Mouse (Mus musculus) heart, embryonic 14.5 days (tissue): ENCODE results near the gene Saa4. TPM values are rescaled to one million over a fixed set of nuclear protein-coding genes. Genes with fewer than 3 reads are reported as not detected.

ENCODE experiments used
- ATAC-seq: fragments of 200-750 bp; cut with Nextera tagmentation; 2 replicates; pipeline ENCODE4 v1.8.0; 2017; ENCODE audit warnings: low read depth, moderate TSS enrichment; ENCODE audit not compliant: insufficient number of reproducible peaks, insufficient read depth, low FRiP score
- H3K27ac ChIP-seq, 2 experiments: fragments of 200-500 bp in 1 of 2; fragments of 300-500 bp in 1 of 2; sonication (generic) in 1 of 2; replicated peaks in 1 of 2; 2 replicates each; pipeline ENCODE4 v1.5.1; 2012 to 2014; ENCODE audit warnings: low read depth in 2 of 2, low read length in 2 of 2, control low read depth in 1 of 2, mild to moderate bottlenecking in 1 of 2, mixed read lengths in 1 of 2; ENCODE audit not compliant: control insufficient read depth in 1 of 2, insufficient read depth in 1 of 2
- H3K27me3 ChIP-seq: fragments of 300-500 bp; sonication (generic); 2 replicates; pipeline ENCODE4 v1.6.1; 2014; ENCODE audit warnings: mild to moderate bottlenecking, low read length, control low read depth; ENCODE audit not compliant: control insufficient read depth, insufficient read depth
- H3K36me3 ChIP-seq: fragments of 300-500 bp; sonication (generic); 2 replicates; pipeline ENCODE4 v1.6.1; 2014; ENCODE audit warnings: mild to moderate bottlenecking, control low read depth, low read length, mixed read lengths; ENCODE audit not compliant: control insufficient read depth, insufficient read depth
- H3K4me1 ChIP-seq, 2 experiments: fragments of 200-500 bp in 1 of 2; fragments of 300-500 bp in 1 of 2; sonication (generic) in 1 of 2; 2 replicates each; pipeline ENCODE4 v1.6.1; 2012 to 2014; ENCODE audit warnings: low read length in 2 of 2, control low read depth in 1 of 2, mixed read lengths in 1 of 2; ENCODE audit not compliant: control insufficient read depth in 2 of 2, insufficient read depth in 2 of 2
- H3K4me2 ChIP-seq: fragments of 300-500 bp; sonication (generic); 2 replicates; pipeline ENCODE4 v1.6.1; 2014; ENCODE audit warnings: mild to moderate bottlenecking, low read length
- H3K4me3 ChIP-seq, 2 experiments: fragments of 200-500 bp in 1 of 2; fragments of 300-500 bp in 1 of 2; sonication (generic) in 1 of 2; 2 replicates each; pipeline ENCODE4 v1.5.1; 2012 to 2014; ENCODE audit warnings: low read length in 2 of 2, mild to moderate bottlenecking in 2 of 2, control low read depth in 1 of 2, low read depth in 1 of 2, moderate library complexity in 1 of 2; ENCODE audit not compliant: control insufficient read depth in 1 of 2, insufficient read depth in 1 of 2
- H3K9ac ChIP-seq: fragments of 300-500 bp; sonication (generic); 2 replicates; pipeline ENCODE4 v1.6.1; 2014; ENCODE audit warnings: mild to moderate bottlenecking, low read length
- H3K9me3 ChIP-seq: fragments of 300-500 bp; sonication (generic); 2 replicates; pipeline ENCODE4 v1.6.1; 2016; ENCODE audit warnings: low read length, control low read depth; ENCODE audit not compliant: control insufficient read depth
- WGBS: fragments of 180-500 bp; shearing (Covaris S2); extraction: QIAGEN DNeasy Blood & Tissue Kit; methylation state at CpG from one replicate; pipeline ENCODE4 v1.1.7; 2014; 5-methylcytosine and 5-hydroxymethylcytosine counted together
- polyA plus RNA-seq: library from polyadenylated mRNA; unstranded; fragments of >200 nt; fragmentation: Nextera tagmentation; extraction: Ambion mirVana; gene quantifications from 2 replicates; pipeline ENCODE4 v1.2.1, GENCODE M21; 2014

Saa4 gene
- polyA plus RNA-seq, result not detected in 2 replicates

GRCm38 (mm10) chr7:46732458-46732857 lies at the start of gene Saa4:
Gene Saa4, minus strand, starts transcription at chr7:46732603.
- no peak within 1 kb of the TSS for H3K4me2 ChIP-seq
- H3K9ac ChIP-seq, result no peak within 1 kb of the TSS
- ATAC-seq, result no peak
- 83% methylated on average over 4 of the region's 4 CpGs for WGBS
- H3K4me1 ChIP-seq, result no peaks in the 10 kb centered on the region
- H3K9me3 ChIP-seq, result no peaks in the 10 kb centered on the region
- no peak within 1 kb of the TSS for H3K4me3 ChIP-seq
- no peak within 1 kb of the TSS for H3K27ac ChIP-seq
- no peaks in the 10 kb centered on the region for H3K36me3 ChIP-seq
- H3K27me3 ChIP-seq, result no peaks in the 10 kb centered on the region

- Histone ChIP-seq H3K27ac (no peak overlapping the region), H3K9me3 (no peaks in the 10 kb centered on the region), H3K4me1 (no peaks in the 10 kb centered on the region), H3K4me2 (no peak overlapping the region), H3K27me3 (no peaks in the 10 kb centered on the region), H3K4me3 (no peak overlapping the region), H3K9ac (no peak overlapping the region), H3K36me3 (peaks cover 92% of the 10 kb centered on the region)
- ATAC-seq, result no peak
- 57% methylated on average over 4 of the region's 4 CpGs for WGBS
These were observed 38.3 kb upstream of the Saa4 start for GRCm38 (mm10) chr7:46770706-46771105.

GRCm38 (mm10) chr7:46768451-46768850 lies 36.0 kb upstream of the Saa4 start:
- no peak overlapping the region for H3K27ac ChIP-seq
- H3K4me1 ChIP-seq, result no peaks in the 10 kb centered on the region
- 81% methylated on average over 7 of the region's 7 CpGs for WGBS
- H3K27me3 ChIP-seq, result no peaks in the 10 kb centered on the region
- no peak overlapping the region for H3K4me2 ChIP-seq
- H3K4me3 ChIP-seq, result no peak overlapping the region
- H3K9ac ChIP-seq, result no peak overlapping the region
- no peak for ATAC-seq
- H3K36me3 ChIP-seq, result peaks cover 90% of the 10 kb centered on the region
- no peaks in the 10 kb centered on the region for H3K9me3 ChIP-seq

GRCm38 (mm10) chr7:46767371-46767770 lies 35.0 kb upstream of the Saa4 start:
- no peak for ATAC-seq
- no peak overlapping the region for H3K9ac ChIP-seq
- no peaks in the 10 kb centered on the region for H3K27me3 ChIP-seq
- H3K36me3 ChIP-seq, result peaks cover 90% of the 10 kb centered on the region
- no peak overlapping the region for H3K4me3 ChIP-seq
- no peaks in the 10 kb centered on the region for H3K9me3 ChIP-seq
- H3K27ac ChIP-seq, result no peak overlapping the region
- no peak overlapping the region for H3K4me2 ChIP-seq
- H3K4me1 ChIP-seq, result no peaks in the 10 kb centered on the region

- no peak for ATAC-seq
- H3K4me3 ChIP-seq, result no peak overlapping the region
- H3K36me3 ChIP-seq, result peaks cover 96% of the 10 kb centered on the region
- H3K4me2 ChIP-seq, result no peak overlapping the region
- H3K4me1 ChIP-seq, result no peaks in the 10 kb centered on the region
- H3K9me3 ChIP-seq, result no peaks in the 10 kb centered on the region
- no peak overlapping the region for H3K27ac ChIP-seq
- no peaks in the 10 kb centered on the region for H3K27me3 ChIP-seq
- 90% methylated on average over 8 of the region's 8 CpGs for WGBS
- H3K9ac ChIP-seq, result no peak overlapping the region
These were observed 32.3 kb upstream of the Saa4 start for GRCm38 (mm10) chr7:46764672-46765071.

GRCm38 (mm10) chr7:46762601-46763000 lies 30.2 kb upstream of the Saa4 start:
- no peaks in the 10 kb centered on the region for H3K4me1 ChIP-seq
- H3K4me2 ChIP-seq, result no peak overlapping the region
- H3K4me3 ChIP-seq, result no peak overlapping the region
- no peak overlapping the region for H3K27ac ChIP-seq
- no peak overlapping the region for H3K9ac ChIP-seq
- ATAC-seq, result no peak
- H3K36me3 ChIP-seq, result peaks cover 85% of the 10 kb centered on the region
- no peaks in the 10 kb centered on the region for H3K9me3 ChIP-seq
- H3K27me3 ChIP-seq, result no peaks in the 10 kb centered on the region
- 96% methylated on average over 5 of the region's 5 CpGs for WGBS

GRCm38 (mm10) chr7:46761049-46761795 lies 28.8 kb upstream of the Saa4 start:
- H3K27ac ChIP-seq, result no peak overlapping the region
- H3K4me2 ChIP-seq, result no peak overlapping the region
- no peak overlapping the region for H3K9ac ChIP-seq
- no peaks in the 10 kb centered on the region for H3K9me3 ChIP-seq
- no peaks in the 10 kb centered on the region for H3K4me1 ChIP-seq
- WGBS, result 70% methylated on average over 11 of the region's 11 CpGs
- H3K36me3 ChIP-seq, result peaks cover 73% of the 10 kb centered on the region
- no peak for ATAC-seq
- H3K27me3 ChIP-seq, result no peaks in the 10 kb centered on the region
- H3K4me3 ChIP-seq, result no peak overlapping the region

- Histone ChIP-seq H3K27ac (no peak within 1 kb of the TSS), H3K4me3 (no peak within 1 kb of the TSS), H3K27me3 (no peaks in the 10 kb centered on the region), H3K4me1 (peaks cover 0 to 2% of the 10 kb centered on the region in 2 experiments; a peak in 2 of 4 replicates), H3K9me3 (no peaks in the 10 kb centered on the region), H3K9ac (no peak within 1 kb of the TSS), H3K4me2 (no peak within 1 kb of the TSS), H3K36me3 (no peaks in the 10 kb centered on the region)
- WGBS, result 74% methylated on average over 3 of the region's 3 CpGs
- no peak for ATAC-seq
These were observed 19.1 kb upstream of the Saa4 start, which contains the start of gene Saa2 for GRCm38 (mm10) chr7:46751490-46751889. Gene Saa2, plus strand, starts transcription at chr7:46751790.
